Mouse (Mus musculus): ENCODE measurements around the gene Disc1. TPM values are rescaled to one million over a fixed set of nuclear protein-coding genes. Genes with fewer than 3 reads are reported as not detected.

The Disc1 gene
- polyA plus RNA-seq, 1 experiment: 2.1 TPM

GRCm38 (mm10) chr8:125254188-125255005, 200.4 kb downstream of the Disc1 start:
- no peak for TF ChIP-seq CTCF (IDR thresholded peaks at IDR 0.05; ENCODE audit: borderline replicate concordance, extremely low read depth, insufficient read depth, insufficient read length)
- peak; percentile 28; the same call in 1 of the 2 replicates for TF ChIP-seq POLR2A (IDR thresholded peaks at IDR 0.05; ENCODE audit: borderline replicate concordance, extremely low read depth, insufficient read depth, insufficient read length, poor library complexity, severe bottlenecking)
- DNase-seq (ENCODE audit: low read depth): peak; percentile 99

- DNase-seq (ENCODE audit: low read depth): peak; percentile 90
Measured at GRCm38 (mm10) chr8:125255006-125255685, 201.2 kb downstream of the Disc1 start.

GRCm38 (mm10) chr8:125257660-125258059, 203.7 kb downstream of the Disc1 start:
- DNase-seq (ENCODE audit: low read depth): no peak
- no peak for TF ChIP-seq POLR2A (IDR thresholded peaks at IDR 0.05; ENCODE audit: borderline replicate concordance, extremely low read depth, insufficient read depth, insufficient read length, poor library complexity, severe bottlenecking)
- no peak for TF ChIP-seq CTCF (IDR thresholded peaks at IDR 0.05; ENCODE audit: borderline replicate concordance, extremely low read depth, insufficient read depth, insufficient read length)

More at GRCm38 (mm10) chr8:125255006-125255685, 201.2 kb downstream of the Disc1 start:
- TF ChIP-seq CTCF (IDR thresholded peaks at IDR 0.05; ENCODE audit: borderline replicate concordance, extremely low read depth, insufficient read depth, insufficient read length) (no peak), POLR2A (IDR thresholded peaks at IDR 0.05; ENCODE audit: borderline replicate concordance, extremely low read depth, insufficient read depth, insufficient read length, poor library complexity, severe bottlenecking) (no peak)

- TF ChIP-seq CTCF (IDR thresholded peaks at IDR 0.05; ENCODE audit: borderline replicate concordance, extremely low read depth, insufficient read depth, insufficient read length) (no peak), POLR2A (IDR thresholded peaks at IDR 0.05; ENCODE audit: borderline replicate concordance, extremely low read depth, insufficient read depth, insufficient read length, poor library complexity, severe bottlenecking) (no peak)
- peak; percentile 57 for DNase-seq (ENCODE audit: low read depth)
Measured at GRCm38 (mm10) chr8:125258806-125259500, 205.0 kb downstream of the Disc1 start.

- TF ChIP-seq POLR2A (IDR thresholded peaks at IDR 0.05; ENCODE audit: borderline replicate concordance, extremely low read depth, insufficient read depth, insufficient read length, poor library complexity, severe bottlenecking) (no peak), CTCF (IDR thresholded peaks at IDR 0.05; ENCODE audit: borderline replicate concordance, extremely low read depth, insufficient read depth, insufficient read length) (no peak)
- peak; percentile 79 for DNase-seq (ENCODE audit: low read depth)
Measured at GRCm38 (mm10) chr8:125268181-125268705, 214.2 kb downstream of the Disc1 start.

GRCm38 (mm10) chr8:125270292-125270691, 216.3 kb downstream of the Disc1 start:
- no peak for DNase-seq (ENCODE audit: low read depth)
- TF ChIP-seq CTCF (IDR thresholded peaks at IDR 0.05; ENCODE audit: borderline replicate concordance, extremely low read depth, insufficient read depth, insufficient read length) (no peak), POLR2A (IDR thresholded peaks at IDR 0.05; ENCODE audit: borderline replicate concordance, extremely low read depth, insufficient read depth, insufficient read length, poor library complexity, severe bottlenecking) (no peak)

GRCm38 (mm10) chr8:125271357-125271756, 217.4 kb downstream of the Disc1 start:
- TF ChIP-seq POLR2A (IDR thresholded peaks at IDR 0.05; ENCODE audit: borderline replicate concordance, extremely low read depth, insufficient read depth, insufficient read length, poor library complexity, severe bottlenecking) (no peak), CTCF (IDR thresholded peaks at IDR 0.05; ENCODE audit: borderline replicate concordance, extremely low read depth, insufficient read depth, insufficient read length) (no peak)
- no peak for DNase-seq (ENCODE audit: low read depth)

GRCm38 (mm10) chr8:125272089-125272866, 218.3 kb downstream of the Disc1 start:
- TF ChIP-seq CTCF (IDR thresholded peaks at IDR 0.05; ENCODE audit: borderline replicate concordance, extremely low read depth, insufficient read depth, insufficient read length) (no peak), POLR2A (IDR thresholded peaks at IDR 0.05; ENCODE audit: borderline replicate concordance, extremely low read depth, insufficient read depth, insufficient read length, poor library complexity, severe bottlenecking) (no peak)
- no peak for DNase-seq (ENCODE audit: low read depth)

GRCm38 (mm10) chr8:125277071-125277682, 223.2 kb downstream of the Disc1 start:
- peak; percentile 72 for DNase-seq (ENCODE audit: low read depth)
- TF ChIP-seq POLR2A (IDR thresholded peaks at IDR 0.05; ENCODE audit: borderline replicate concordance, extremely low read depth, insufficient read depth, insufficient read length, poor library complexity, severe bottlenecking) (no peak), CTCF (IDR thresholded peaks at IDR 0.05; ENCODE audit: borderline replicate concordance, extremely low read depth, insufficient read depth, insufficient read length) (no peak)

GRCm38 (mm10) chr8:125279156-125279555, 225.2 kb downstream of the Disc1 start:
- TF ChIP-seq CTCF (IDR thresholded peaks at IDR 0.05; ENCODE audit: borderline replicate concordance, extremely low read depth, insufficient read depth, insufficient read length) (no peak), POLR2A (IDR thresholded peaks at IDR 0.05; ENCODE audit: borderline replicate concordance, extremely low read depth, insufficient read depth, insufficient read length, poor library complexity, severe bottlenecking) (no peak)
- no peak for DNase-seq (ENCODE audit: low read depth)
